Mouse (Mus musculus): ENCODE measurements around the gene Tnfrsf1b.
"Not testable (repeated sequence)": the region's sequence is repeated elsewhere in the genome, so short reads cannot be mapped to it uniquely, and the experiment has no call there.

The Tnfrsf1b gene

DNA sequence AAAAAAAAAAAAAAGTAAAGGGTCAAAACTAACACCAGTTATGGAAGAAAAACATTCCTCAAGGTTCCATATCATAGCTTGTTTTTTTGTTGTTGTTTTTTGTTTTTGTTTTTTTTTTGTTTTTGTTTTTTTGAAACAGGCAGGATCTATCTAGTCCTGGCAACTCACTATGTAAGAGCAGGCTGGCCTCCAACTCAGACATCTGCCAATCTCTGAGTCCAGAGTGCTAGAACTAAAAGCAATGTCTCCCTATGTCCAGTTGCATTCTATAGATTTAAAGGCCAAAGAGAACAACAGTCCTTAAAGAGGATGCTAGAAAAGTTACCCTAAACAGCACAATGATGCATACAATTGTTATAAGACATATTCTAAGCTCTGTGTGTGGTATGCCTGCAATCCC lies 58.1 kb downstream of the Tnfrsf1b start:
- DNase-seq (ENCODE audit: extremely low spot score), result no peak

GRCm38 (mm10) chr4:145187619-145188018 lies 59.1 kb downstream of the Tnfrsf1b start:
- DNase-seq (ENCODE audit: extremely low spot score), result no peak

DNA sequence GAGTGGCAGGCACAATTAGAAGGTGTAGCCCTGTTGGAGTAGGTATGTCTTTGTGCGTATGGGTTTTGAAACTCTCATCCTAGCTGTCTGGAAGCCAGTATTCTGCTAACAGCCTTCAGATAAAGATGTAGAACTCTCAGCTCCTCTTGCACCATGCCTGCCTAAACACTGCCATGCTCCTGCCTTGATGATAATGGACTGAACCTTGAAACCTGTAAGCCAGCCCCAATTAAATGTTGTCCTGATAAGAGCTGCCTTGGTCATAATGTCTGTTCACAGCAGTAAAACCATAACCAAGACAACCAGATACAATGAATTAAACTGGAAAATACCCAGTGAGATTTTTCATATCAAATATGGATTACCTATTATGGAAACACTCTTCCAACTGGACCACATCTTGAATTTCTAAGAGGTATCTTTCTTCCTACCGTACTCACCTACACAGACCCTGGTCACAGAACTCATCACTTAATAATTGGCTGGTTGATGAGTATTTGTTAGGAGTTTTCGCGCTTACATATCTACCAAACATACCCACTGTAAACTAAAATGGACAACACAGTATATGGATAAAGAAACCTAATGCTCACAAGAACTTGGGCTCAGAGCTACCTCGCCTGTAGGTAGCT lies 67.6 kb downstream of the Tnfrsf1b start:
- no peak for DNase-seq (ENCODE audit: extremely low spot score)

DNA sequence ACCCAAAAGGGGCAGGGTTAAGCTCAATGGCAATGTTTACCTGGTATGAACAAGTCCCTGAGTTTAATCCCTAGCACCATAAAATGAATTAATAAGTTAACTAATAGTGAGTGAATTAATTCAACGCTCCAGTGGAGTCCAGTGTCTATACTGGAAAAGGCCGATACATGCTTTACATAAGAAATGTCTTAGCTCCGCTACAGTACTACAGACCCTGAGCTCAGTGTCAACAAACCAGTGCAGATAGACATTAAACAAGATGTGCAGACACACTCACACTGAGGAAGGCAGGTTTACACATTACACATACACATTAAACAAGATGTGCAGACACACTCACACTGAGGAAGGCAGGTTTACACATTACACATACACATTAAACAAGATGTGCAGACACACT lies 81.1 kb downstream of the Tnfrsf1b start:
- not testable (repeated sequence) for DNase-seq (ENCODE audit: extremely low spot score)

DNA sequence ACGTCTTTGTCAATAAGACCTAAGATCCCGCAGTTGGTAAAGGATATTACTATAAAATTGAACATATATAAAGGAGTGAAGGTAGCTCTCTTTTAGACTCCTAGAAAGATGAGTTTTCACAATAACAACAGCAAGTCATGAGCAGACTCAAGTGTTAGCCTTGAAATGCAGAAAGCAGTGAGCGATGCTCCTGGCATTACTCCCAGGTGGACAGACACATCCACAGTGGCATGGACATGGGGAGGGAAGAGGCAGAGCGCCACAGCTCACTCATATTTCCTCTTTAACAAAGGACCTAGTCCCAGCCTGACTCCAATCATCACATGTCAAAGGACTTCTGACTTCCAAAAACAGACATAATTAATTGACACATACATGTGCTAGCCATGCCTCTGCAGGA lies 82.6 kb downstream of the Tnfrsf1b start:
- no peak for DNase-seq (ENCODE audit: extremely low spot score)
